Mouse (Mus musculus): ENCODE measurements around the gene Tex14.

DNA sequence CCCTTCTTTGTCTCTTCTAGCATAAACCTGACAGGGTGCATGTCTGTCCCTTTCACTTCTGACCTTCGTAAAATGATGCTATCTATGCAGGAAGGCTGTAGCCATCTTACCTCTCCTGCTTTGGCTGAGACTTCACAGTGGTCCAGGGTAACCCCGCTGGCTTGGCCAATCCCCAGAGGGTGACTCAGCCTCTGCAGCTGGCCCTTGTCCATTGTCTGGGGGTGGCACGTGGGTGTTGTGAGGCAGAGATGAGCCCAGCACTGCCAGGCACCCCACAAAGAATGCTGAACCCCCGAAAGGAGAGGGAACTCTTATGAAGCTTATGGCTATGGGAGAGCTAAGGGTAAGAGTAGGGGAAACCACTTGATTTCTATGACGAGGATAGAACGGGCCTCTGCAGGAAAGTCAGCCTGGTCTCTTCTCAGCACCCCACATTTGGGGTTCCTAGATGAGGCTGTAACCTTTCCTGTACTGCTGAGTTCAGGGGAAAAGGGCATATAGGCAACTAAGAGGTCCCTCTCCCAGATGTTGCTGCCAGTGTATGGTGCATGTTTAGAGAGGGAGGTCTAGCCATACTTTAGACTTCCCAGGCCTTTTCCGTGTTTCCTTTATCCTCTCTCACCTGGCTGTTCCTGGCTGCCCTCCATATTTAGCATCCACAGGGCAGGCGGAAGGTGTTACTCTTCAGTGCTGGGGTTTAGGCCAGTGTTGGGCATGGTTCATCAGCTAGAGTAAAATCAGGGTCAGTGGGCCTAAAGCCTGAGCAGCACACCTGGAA is 177.3 kb downstream of the Tex14 start:
- no peak for TF ChIP-seq CTCF (IDR thresholded peaks at IDR 0.05)
- TF ChIP-seq EP300 (IDR thresholded peaks at IDR 0.05; ENCODE audit: insufficient read depth, low read depth, low read length), result no peak
- TF ChIP-seq POLR2A (IDR thresholded peaks at IDR 0.05; ENCODE audit: insufficient read depth, low read depth, low read length), result no peak

Measured in heart, adult 2 months (tissue).